ENCODE assay signal across 26 mouse cellular contexts in genomic region chr2:135123057-135123456, GRCm38 (mm10).
"Had no signal": no experiment of that assay in that cellular context is flagged by ENCODE, and none has a peak within 500 bp of the region (broad histone marks: within the 10 kb centered on the region; RNA-seq: fewer than 3 reads in every experiment).

No protein-coding gene starts in this region.

- H3K9me3 ChIP-seq: embryonic facial prominence, embryonic 12.5 days; embryonic facial prominence, embryonic 13.5 days; embryonic facial prominence, embryonic 15.5 days; forebrain, embryonic 10.5 days; forebrain, embryonic 12.5 days; forebrain, embryonic 13.5 days; forebrain, embryonic 15.5 days had no signal

- H3K4me1 ChIP-seq: embryonic facial prominence, embryonic 10.5 days; embryonic facial prominence, embryonic 12.5 days; embryonic facial prominence, embryonic 13.5 days; embryonic facial prominence, embryonic 15.5 days; forebrain, embryonic 10.5 days; forebrain, embryonic 12.5 days; forebrain, embryonic 13.5 days; forebrain, embryonic 15.5 days had no signal

- H3K36me3 ChIP-seq: embryonic facial prominence, embryonic 10.5 days; embryonic facial prominence, embryonic 12.5 days; embryonic facial prominence, embryonic 13.5 days; embryonic facial prominence, embryonic 15.5 days; forebrain, embryonic 10.5 days; forebrain, embryonic 12.5 days; forebrain, embryonic 15.5 days had no signal

- ATAC-seq: forebrain, embryonic 13.5 days; forebrain, embryonic 14.5 days had no signal

- H3K27me3 ChIP-seq: embryonic facial prominence, embryonic 12.5 days; embryonic facial prominence, embryonic 13.5 days; embryonic facial prominence, embryonic 15.5 days; forebrain, embryonic 12.5 days; forebrain, embryonic 13.5 days; forebrain, embryonic 15.5 days had no signal

- H3K27ac ChIP-seq: embryonic facial prominence, embryonic 10.5 days; embryonic facial prominence, embryonic 12.5 days; embryonic facial prominence, embryonic 13.5 days; embryonic facial prominence, embryonic 15.5 days; forebrain, embryonic 10.5 days; forebrain, embryonic 12.5 days; forebrain, embryonic 13.5 days; forebrain, embryonic 15.5 days; gastrocnemius, adult 2 months had no signal

- H3K4me2 ChIP-seq: embryonic facial prominence, embryonic 12.5 days; embryonic facial prominence, embryonic 13.5 days; embryonic facial prominence, embryonic 15.5 days; forebrain, embryonic 12.5 days; forebrain, embryonic 13.5 days; forebrain, embryonic 15.5 days had no signal

- H3K4me3 ChIP-seq: embryonic facial prominence, embryonic 10.5 days; embryonic facial prominence, embryonic 12.5 days; embryonic facial prominence, embryonic 13.5 days; embryonic facial prominence, embryonic 15.5 days; erythroblast, embryonic 14.5 days; forebrain, embryonic 10.5 days; forebrain, embryonic 12.5 days; forebrain, embryonic 13.5 days; forebrain, embryonic 15.5 days; gastrocnemius, adult 2 months had no signal

- DNase-seq: cerebellum, adult 18-20 months; cerebellum, adult 2 months; cerebellum, adult 8-10 months; cerebellum, adult 9-10 months; cerebellum, adult 9-11 months; cerebellum, postnatal 10 days; cerebellum, postnatal 14 days; cerebellum, postnatal 25 days; cerebellum, postnatal 36 days; embryo, embryonic 11 days; forebrain, postnatal 0 days; gastrocnemius, adult 2 months; gastrocnemius, postnatal 10 days; gastrocnemius, postnatal 14 days; gastrocnemius, postnatal 25 days; gastrocnemius, postnatal 36 days had no signal

- H3K9ac ChIP-seq: embryonic facial prominence, embryonic 12.5 days; embryonic facial prominence, embryonic 13.5 days; embryonic facial prominence, embryonic 15.5 days; forebrain, embryonic 12.5 days; forebrain, embryonic 13.5 days; forebrain, embryonic 15.5 days; forebrain, postnatal 0 days had no signal
